Comparison of ENCODE assay signal across 19 mouse cellular contexts in the genomic region with DNA sequence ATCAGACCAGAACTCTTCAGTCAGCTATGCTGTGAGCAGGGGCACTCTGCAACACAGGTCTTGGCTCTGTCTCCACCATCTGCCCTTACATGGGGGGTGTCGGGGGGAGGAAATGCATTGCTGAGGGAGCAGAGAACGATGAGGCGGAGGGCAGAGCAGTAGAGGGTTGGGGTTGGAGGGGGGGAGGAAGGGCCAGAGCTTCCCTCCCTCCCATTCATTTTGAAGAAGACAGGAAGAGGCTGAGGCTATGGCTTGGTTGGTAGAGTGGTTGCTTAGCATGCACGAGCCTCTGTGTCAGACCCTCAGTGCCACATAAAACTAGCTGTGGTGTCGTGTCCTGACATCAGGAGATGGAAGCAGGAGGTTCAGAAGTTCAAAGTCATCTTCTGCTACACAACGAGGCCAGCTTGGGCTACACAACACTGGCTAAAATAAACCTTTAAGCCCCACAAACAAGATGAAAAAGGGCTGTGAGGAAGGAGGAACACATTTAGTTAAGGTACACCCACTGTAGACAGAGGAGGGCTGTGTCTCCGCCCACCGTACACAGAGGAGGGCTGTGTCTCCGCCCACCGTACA. TPM values are rescaled to one million over a fixed set of nuclear protein-coding genes. Genes with fewer than 3 reads are reported as not detected.
DNase-seq lines count a peak whose midpoint lies in the region; ATAC-seq lines count a peak whose summit lies in the region.
"Had no signal": no experiment of that assay in that cellular context is flagged by ENCODE, and none has a peak within 500 bp of the region (broad histone marks: within the 10 kb centered on the region; RNA-seq: fewer than 3 reads in every experiment).

No protein-coding gene starts in this region.

- ATAC-seq in liver, embryonic 16.5 days (ENCODE audit: low read depth) = no peak
- no peak for ATAC-seq in megakaryocyte-erythroid progenitor cell, adult 5-6 weeks (replicated peaks; ENCODE audit: low FRiP score, low TSS enrichment, poor library complexity, severe bottlenecking)
- ATAC-seq: forebrain, embryonic 15.5 days had no signal

- no peak overlapping the region for H3K9ac ChIP-seq in liver, embryonic 16.5 days (ENCODE audit: low read depth, low read length)
- H3K9ac ChIP-seq: forebrain, embryonic 15.5 days; hindbrain, embryonic 12.5 days; limb, embryonic 15.5 days; stomach, embryonic 15.5 days had no signal

- peaks cover 36% of the 10 kb centered on the region for H3K4me1 ChIP-seq in liver, embryonic 16.5 days (ENCODE audit: control insufficient read depth, low read depth, low read length)
- H3K4me1 ChIP-seq: forebrain, embryonic 15.5 days; stomach, embryonic 15.5 days had no signal

- DNase-seq in kidney, postnatal 10 days = peak; percentile 2
- DNase-seq in kidney, adult 18-20 months = no peak
- DNase-seq in thymus, postnatal 14 days = peak; percentile 55
- DNase-seq in thymus, postnatal 25 days = no peak
- DNase-seq in right cerebral cortex, adult 2 months (ENCODE audit: low spot score in 2 of 2) = no peak
- DNase-seq: cerebellum, adult 11 months; cerebellum, postnatal 25 days; kidney, postnatal 25 days; lung, postnatal 14 days; midbrain, embryonic 14.5 days had no signal

- H3K27me3 ChIP-seq in liver, embryonic 16.5 days (ENCODE audit: control insufficient read depth, insufficient read depth, low read depth, low read length) = no peaks in the 10 kb centered on the region
- H3K27me3 ChIP-seq: forebrain, embryonic 15.5 days; heart, embryonic 13.5 days; limb, embryonic 15.5 days; stomach, embryonic 15.5 days had no signal

- no peaks in the 10 kb centered on the region for H3K9me3 ChIP-seq in liver, embryonic 16.5 days (replicated peaks; ENCODE audit: control insufficient read depth, low read length)
- H3K9me3 ChIP-seq: embryonic facial prominence, embryonic 10.5 days; forebrain, embryonic 15.5 days; heart, embryonic 13.5 days; hindbrain, embryonic 12.5 days; limb, embryonic 15.5 days; stomach, embryonic 15.5 days had no signal

- H3K4me3 ChIP-seq in liver, embryonic 16.5 days (ENCODE audit: low read depth, low read length) = no peak overlapping the region
- H3K4me3 ChIP-seq: embryonic facial prominence, embryonic 10.5 days; erythroblast, embryonic 14.5 days; forebrain, embryonic 15.5 days; heart, embryonic 13.5 days; hindbrain, embryonic 12.5 days; limb, embryonic 15.5 days; stomach, embryonic 15.5 days had no signal

- peak overlapping the region; percentile 27; the same call in 1 of the 2 replicates for H3K27ac ChIP-seq in liver, embryonic 16.5 days (ENCODE audit: low read length)
- H3K27ac ChIP-seq: embryonic facial prominence, embryonic 10.5 days; forebrain, embryonic 15.5 days; hindbrain, embryonic 12.5 days; limb, embryonic 15.5 days; stomach, embryonic 15.5 days had no signal

- WGBS in liver, embryonic 16.5 days (ENCODE audit: insufficient replicate concordance) = 29% methylated on average over 10 of the region's 10 CpGs

- H3K36me3 ChIP-seq in liver, embryonic 16.5 days (ENCODE audit: control insufficient read depth, insufficient read depth) = no peaks in the 10 kb centered on the region
- H3K36me3 ChIP-seq: embryonic facial prominence, embryonic 10.5 days; forebrain, embryonic 15.5 days; heart, embryonic 13.5 days; hindbrain, embryonic 12.5 days; limb, embryonic 15.5 days; stomach, embryonic 15.5 days had no signal

- 0 out of 2 replicates have a peak overlapping the region, but pooled peaks have one; percentile 15 for H3K4me2 ChIP-seq in liver, embryonic 16.5 days (ENCODE audit: low read depth, low read length)
- H3K4me2 ChIP-seq: forebrain, embryonic 15.5 days; hindbrain, embryonic 12.5 days; limb, embryonic 15.5 days; stomach, embryonic 15.5 days had no signal

RNA-seq across cellular contexts. Expression of gene Rbm38, which starts 36.1 kb away (rescaled TPM):
- polyA plus RNA-seq in liver, embryonic 16.5 days (2015; fragmentation: Nextera tagmentation; extraction: Ambion mirVana) = 279 and 350 TPM in 2 replicates
- total RNA-seq in megakaryocyte-erythroid progenitor cell, adult 5-6 weeks (2014; fragmentation: Nextera tagmentation) = 191 and 218 TPM in 2 replicates
- 38.9 and 116 TPM in 2 replicates for total RNA-seq in megakaryocyte-erythroid progenitor cell, adult 5-6 weeks (2017)

RNA-seq across cellular contexts. Expression of gene Rae1, which starts 56.5 kb away (rescaled TPM):
- 55.2 and 56.6 TPM in 2 replicates for polyA plus RNA-seq in liver, embryonic 16.5 days (2015; fragmentation: Nextera tagmentation; extraction: Ambion mirVana)
- total RNA-seq in megakaryocyte-erythroid progenitor cell, adult 5-6 weeks (2014; fragmentation: Nextera tagmentation) = 142 and 149 TPM in 2 replicates
- total RNA-seq in megakaryocyte-erythroid progenitor cell, adult 5-6 weeks (2017) = 79.4 and 102 TPM in 2 replicates

Comparison
In these comparisons a context has a peak if more than half of its experiments do, and no peak if none do; other contexts are left out.
1. DNase-seq: peak in kidney, postnatal 10 days (single experiment) and thymus, postnatal 14 days (single experiment); none in kidney, adult 18-20 months (single experiment), thymus, postnatal 25 days (single experiment) and right cerebral cortex, adult 2 months (0 of 2).